Mouse (Mus musculus) v-Abl transformed pro-B cells (cell line): ENCODE measurements at regions not wholly inside any gene's neighbourhood (a gene's known extent, or its start where the extent isn't known, plus 50 kb on each side); places are given as distances from the start of the nearest gene placed in this dataset.

Experiments used
- in situ Hi-C, 2 experiments: fragments of 400-800 bp; cut with MboI; formaldehyde crosslinking; loops; one replicate each; pipeline ENCODE4 v1.15.1; 2025; ENCODE audit not compliant: unreplicated experiment in 2 of 2

DNA sequence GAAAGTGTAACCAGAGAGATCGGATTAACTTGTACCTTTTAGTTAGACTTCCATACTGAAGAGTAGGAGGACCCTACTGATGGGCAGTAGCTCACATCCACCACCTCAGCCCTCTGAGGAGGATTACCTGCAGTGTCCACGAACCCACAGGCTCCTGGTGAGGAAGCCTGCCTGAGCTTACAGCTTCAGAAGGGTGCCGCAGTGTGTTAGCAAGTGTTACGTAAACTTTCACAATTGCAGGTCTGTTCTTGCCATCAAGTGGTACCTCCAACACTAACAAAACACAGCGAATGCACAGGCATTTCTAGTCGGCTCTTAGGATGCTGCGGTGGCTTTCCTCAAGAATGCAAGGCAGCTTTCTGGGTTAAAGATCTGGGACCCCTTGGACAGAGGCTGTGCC is 192.4 kb upstream of the Mkln1 start:
- in situ Hi-C loops = no loop called here

DNA sequence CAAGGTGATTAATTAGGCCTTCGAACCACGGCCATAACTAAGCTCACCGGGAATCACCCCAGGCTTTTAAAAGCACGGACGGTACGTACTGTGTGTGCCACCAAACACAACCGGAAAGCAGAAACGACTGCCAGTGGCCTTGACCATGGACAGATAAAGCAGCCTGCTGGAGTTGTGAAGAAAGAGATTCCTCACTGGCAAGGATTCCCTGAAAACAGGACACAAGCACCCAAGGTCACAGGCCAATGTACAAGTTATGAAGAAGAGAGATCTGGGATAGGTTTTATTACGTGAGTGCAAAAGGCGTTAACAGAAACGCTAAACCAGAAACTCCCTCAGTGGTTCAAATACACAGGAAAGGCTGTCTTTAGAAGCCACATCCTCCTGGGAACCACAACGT is 191.3 kb upstream of the Mkln1 start:
- in situ Hi-C loops = no loop called here

DNA sequence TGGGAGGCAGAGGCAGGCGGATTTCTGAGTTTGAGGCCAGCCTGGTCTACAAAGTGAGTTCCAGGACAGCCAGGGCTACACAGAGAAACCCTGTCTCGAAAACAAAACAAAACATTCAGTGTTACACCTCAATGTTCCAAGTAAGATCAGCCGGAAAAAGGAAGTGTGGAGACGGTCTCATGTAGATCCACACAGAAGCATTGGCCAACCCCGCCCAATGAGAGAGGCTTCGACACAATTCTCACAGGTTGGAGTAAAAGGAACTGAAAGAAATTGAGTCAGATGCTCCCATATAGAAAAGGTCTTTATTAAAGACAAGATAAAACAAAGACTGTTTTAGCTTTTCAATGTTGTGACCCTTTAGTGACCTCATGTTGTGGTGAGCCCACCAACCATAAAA is 190.3 kb upstream of the Mkln1 start:
- in situ Hi-C loops = no loop called here

DNA sequence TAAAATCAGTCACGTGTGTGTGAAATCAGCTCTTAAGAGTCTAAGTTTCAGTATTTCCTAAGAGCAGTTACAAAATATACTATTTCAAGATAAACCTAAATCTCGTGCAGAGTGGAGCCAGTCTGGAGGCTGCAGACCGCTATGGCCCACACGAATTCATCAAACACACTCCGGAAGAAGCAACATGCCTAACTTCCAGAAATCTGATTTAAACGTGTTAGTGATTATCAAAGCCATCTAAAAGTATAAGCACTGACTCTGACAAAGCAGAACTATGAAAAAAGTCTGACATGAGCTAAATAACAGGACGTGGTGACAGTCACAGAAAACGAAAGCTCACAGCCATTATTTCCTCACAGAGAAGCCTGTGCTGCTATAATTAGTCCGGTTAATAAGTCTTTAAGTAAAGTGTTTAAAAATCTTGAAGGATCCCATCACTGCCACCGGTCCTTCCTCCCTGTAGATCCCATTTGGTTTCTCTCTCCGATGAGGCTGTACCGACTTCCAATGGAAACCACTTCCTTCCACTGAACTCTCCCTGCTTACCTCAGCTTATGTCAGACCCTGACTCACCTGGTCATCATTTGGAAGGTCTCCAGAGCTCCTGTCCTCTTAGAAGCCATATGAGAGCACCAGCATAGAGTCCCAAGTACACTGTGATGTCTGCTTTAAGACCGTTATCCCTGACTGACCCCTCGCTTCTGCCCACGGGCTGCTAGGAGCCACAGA is 189.0 kb upstream of the Mkln1 start:
- in situ Hi-C loops = loop anchor here in 1 of 2 experiments (10.0 kb wide), 1 partner anchor 165 kb away; no protein-coding TSS in a partner anchor

DNA sequence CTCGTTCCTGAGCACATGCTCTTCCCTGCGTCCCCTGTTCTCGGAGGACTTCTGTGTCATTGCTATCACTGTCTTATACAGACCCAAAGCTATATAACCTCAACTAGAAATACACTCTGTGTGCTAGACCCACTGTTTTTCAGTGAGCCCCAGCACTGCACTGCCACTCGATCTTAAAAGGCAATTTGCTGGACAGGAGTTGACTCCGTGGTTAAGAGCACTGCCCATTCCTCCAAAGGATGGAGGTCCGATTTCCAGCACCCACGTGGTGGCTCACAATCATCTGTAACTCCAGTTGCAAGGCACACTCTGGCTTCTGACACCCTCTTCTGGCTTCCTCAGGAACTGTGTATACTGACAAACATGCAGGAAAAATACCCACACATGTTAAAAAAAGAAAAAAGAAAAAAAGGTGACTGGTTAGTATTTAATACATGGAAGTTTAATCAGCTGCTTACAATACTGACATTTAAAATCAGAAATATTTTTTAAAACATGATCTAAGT is 188.3 kb upstream of the Mkln1 start:
- in situ Hi-C loops = loop anchor here in 1 of 2 experiments (10.0 kb wide), 1 partner anchor 165 kb away; no protein-coding TSS in a partner anchor

DNA sequence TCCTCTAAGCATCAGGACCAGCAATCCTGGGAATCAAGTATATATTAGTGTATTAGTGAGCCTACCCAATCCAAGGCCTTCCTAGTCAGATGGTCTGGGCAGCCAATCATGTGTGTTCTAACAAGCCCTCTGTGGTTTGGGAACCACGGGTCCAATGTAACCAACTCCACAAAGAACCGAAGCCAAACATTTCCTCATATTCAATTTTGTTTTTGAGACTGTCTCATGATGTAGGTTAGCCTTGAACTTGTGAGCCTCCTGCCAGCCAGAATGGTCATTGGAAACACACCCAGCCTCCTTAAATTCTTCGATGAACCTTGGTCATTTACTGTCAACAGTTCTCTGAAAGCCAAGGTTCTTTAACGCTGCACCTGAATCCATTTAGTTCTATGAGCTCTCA is 187.4 kb upstream of the Mkln1 start:
- in situ Hi-C loops = loop anchor here in 1 of 2 experiments (10.0 kb wide), 1 partner anchor 164 kb away; no protein-coding TSS in a partner anchor

DNA sequence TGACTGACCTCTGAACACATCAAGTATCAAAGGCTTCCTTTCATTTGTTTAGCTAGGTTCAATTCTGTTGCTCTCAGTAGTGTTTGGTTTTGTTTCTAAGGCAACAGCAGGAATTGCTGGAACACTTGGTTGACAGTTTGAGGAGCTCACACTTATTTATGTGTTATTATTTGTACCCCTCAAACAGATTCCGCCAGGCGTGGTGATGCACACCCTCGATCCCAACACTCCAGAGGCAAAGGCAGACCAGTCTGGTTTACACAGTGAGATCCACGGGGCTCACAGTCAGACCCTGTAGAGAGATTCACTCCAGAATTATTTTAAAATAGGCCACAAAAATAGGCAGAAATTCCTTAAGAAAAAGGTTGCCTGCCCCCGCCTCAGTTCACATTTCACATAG is 186.9 kb upstream of the Mkln1 start:
- in situ Hi-C loops = loop anchor here in 1 of 2 experiments (10.0 kb wide), 1 partner anchor 163 kb away; no protein-coding TSS in a partner anchor

DNA sequence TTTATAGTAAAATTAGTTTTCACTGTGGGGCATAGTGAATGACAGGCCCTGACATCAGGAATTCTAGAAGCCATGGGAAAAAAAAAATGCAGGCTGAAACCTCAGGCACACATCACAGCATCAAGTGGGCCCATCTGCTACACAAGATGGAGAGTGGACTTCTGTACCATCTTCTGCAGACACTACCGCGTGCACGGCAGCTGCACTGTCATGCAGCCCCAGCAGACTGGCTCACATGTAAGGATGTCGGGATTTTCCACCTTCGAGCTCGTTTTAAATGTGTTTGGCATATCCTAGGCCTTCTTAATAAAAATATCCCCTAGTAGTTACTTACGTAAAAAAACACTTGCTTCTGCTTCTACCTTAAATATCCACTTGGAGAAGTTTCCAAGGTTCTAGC is 186.5 kb upstream of the Mkln1 start:
- in situ Hi-C loops = loop anchor here in 1 of 2 experiments (10.0 kb wide), 1 partner anchor 163 kb away; no protein-coding TSS in a partner anchor

DNA sequence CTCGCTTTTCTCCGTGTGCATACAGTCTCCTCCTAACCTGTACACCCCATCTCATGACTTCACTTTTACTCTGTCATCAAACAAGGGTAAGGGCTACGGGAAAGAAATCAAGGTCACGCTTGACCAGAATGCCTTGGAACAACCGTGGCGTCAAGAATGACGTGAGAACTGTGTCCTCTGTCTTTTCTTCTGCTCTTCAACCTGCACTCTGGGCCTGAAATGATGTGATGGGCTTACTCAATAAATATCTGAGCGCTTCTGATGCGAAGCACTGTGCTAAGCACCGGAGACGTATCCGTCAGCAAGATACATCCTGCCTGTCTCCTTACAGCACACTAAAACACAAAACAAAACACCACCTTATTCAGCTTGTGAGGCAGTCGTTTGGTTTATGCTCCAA is 185.8 kb upstream of the Mkln1 start:
- in situ Hi-C loops = loop anchor here in 1 of 2 experiments (10.0 kb wide), 1 partner anchor 162 kb away; no protein-coding TSS in a partner anchor

DNA sequence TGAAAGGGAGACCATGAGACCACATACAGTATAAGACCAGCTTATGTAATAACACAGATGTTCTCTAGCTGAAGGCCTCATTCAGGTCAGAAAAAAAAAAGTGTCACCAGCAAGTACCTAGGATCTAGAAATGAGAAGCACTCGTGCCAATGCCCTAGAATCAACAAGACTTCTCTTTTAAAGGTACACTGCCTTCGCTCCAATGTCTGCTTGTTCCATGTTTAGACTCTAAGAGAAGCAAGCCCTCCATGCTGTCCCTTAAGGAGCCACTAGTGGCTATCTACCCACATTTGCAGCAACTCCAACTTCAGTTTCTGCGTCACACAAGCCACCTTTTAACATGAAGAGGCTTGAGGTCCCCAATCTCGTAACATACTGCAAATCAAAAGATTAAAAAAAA is 185.4 kb upstream of the Mkln1 start:
- in situ Hi-C loops = loop anchor here in 1 of 2 experiments (10.0 kb wide), 1 partner anchor 162 kb away; no protein-coding TSS in a partner anchor

DNA sequence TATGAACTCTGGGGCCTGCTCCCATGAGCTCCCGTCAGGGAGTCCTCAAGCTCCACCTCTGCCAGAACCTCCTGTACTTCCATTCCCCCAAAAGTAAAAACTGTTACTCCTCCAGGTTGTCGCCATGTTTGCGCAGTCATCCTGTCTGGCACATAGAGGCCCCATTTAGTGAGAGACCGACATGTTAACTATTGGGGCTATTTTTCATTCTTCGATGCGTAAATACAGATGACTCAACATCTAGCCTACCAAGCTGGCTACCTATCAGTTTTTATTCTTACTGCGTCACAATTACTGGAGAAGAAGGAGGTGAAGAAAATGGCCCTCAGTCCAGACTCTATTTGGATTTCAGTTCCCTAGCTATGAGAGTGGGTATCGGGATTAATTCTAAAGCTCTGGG is 182.9 kb upstream of the Mkln1 start:
- in situ Hi-C loops = loop anchor here in 1 of 2 experiments (10.0 kb wide), 1 partner anchor 159 kb away; no protein-coding TSS in a partner anchor

DNA sequence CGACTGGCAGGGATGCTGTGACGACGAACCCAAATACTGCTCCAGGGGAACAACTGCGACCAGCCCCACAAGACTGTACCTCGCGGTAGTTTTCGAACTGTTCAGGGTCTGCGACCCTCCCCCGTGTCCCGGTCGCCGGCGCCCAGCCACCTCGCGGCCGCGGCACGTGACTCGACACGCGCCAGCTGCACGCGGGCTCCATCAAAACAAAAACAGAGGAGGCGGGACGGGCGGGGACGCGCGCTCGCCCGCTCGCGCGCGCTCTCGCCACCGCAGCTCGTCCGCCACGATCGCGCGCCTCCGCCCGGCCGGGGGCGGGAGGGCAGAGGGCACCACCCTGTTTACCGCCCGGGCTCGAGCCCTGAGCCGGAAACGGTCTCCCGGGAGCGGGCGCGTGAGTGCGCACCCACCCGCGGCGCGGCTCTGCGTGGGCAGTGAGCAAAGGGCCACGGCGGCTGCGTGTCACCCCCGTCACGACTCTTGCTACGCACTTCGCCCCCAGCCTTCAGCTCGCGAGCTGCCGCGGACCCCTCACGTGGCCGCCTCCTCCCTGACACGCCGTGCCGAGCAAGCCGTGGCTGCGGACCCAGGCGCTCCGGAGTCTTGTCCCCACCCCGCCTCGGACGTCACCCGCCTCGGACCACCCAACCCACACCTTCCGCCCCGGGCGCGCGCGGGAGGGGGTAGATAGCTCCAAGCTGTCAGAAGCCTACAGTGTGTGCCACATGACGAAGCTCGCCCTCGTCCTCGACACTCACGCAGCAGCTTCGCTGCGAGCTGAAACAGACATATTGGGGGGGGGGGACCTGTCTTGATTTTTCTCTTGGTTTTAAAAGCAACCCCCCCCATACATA is 182.1 kb upstream of the Mkln1 start:
- in situ Hi-C loops = loop anchor here in 1 of 2 experiments (10.0 kb wide), 1 partner anchor 158 kb away; no protein-coding TSS in a partner anchor

DNA sequence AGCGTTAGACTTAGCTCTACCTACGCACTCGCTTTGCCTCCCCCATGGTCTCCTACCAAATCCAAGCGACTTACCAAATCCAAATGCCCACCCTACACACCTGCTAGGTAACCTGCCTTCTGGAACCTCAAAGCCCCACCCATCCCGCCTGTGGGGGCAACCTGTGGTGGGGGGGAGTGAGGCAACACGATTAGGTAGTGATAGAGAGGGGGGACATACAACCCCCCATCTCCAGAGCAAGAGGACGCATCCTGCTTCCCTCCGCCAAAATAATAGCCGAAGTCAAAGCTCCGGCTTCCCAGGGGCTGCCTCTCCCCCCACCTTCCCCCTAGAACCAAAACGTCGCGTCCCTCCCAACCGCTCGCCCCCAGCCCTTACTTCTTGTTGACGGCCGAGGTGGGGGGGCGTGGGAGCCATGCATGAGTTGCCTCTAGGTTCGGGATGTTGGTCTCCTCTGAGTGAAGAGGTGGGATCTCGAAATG is 181.4 kb upstream of the Mkln1 start:
- in situ Hi-C loops = loop anchor here in 1 of 2 experiments (10.0 kb wide), 1 partner anchor 158 kb away; no protein-coding TSS in a partner anchor

DNA sequence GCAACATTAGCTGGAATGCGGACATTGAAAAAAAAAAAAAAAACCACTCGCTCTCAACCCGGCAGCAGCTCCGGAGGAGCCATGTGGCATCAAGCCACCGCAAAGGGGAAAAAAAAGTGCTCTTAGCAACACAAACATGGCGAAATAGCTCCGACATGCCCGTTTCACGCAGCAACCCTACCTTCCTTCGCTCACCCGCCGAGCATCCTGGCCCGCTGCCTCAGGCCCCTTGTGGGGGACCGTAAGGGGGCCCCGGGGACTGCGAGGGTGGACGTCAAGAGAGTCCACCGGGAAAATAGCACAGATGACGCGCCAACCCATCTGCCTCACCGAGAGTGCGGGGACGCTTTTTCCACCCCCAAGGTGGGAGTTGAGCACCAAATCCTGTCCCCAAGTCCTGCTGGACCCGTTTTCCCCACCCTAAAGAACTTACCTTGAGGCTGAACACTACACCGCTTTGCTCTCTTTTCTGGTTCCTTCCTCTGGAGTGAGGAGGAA is 180.8 kb upstream of the Mkln1 start:
- in situ Hi-C loops = loop anchor here in 1 of 2 experiments (10.0 kb wide), 1 partner anchor 157 kb away; no protein-coding TSS in a partner anchor

DNA sequence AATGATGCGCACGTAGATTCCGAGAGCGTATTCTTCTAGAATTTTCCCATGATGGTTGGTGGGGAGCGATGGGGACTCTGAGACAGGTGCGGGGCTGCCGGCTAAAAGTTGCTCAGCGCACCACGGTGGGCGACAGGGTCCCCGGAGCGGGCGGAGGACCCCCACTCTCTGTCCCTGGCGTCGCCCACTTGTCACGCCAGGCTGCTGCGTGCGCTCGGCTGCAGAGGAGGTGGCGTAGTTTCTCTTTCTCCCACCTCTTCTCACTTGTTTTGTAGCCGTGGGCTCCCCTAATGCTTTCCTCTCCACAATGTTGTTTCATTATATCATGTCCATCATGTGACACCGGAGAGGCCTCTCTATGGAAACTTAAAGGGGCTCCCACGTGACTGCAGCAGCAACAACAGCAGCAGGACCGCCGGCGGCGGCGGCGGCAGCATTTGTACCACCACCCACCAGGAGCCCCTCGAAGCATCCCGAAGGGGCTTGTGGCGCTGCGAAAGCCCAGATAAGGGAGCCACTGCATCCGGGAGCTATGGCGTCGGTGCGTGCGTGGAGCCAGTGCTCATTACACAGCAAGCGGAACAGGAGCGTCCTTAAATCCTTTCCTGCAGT is 180.3 kb upstream of the Mkln1 start:
- in situ Hi-C loops = loop anchor here in 1 of 2 experiments (10.0 kb wide), 1 partner anchor 157 kb away; no protein-coding TSS in a partner anchor

DNA sequence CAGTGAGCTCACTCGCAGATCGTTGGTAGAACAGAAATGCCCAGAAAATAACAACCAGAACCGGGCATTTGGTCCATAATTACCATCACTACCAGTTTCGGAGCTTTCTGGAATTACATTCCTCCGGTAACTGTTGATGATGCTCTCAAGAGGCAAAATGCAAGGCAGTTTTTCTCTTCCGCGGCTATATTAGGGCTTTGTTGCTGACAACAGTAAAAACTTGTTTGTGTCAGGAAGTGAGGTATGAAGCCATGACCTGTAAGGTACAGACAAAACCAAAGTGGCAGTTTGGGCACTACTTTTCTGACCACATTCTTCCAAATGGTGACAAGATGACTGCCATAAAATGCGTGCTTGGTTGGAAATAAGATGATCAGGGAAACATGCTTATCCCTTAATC is 179.7 kb upstream of the Mkln1 start:
- in situ Hi-C loops = loop anchor here in 1 of 2 experiments (10.0 kb wide), 1 partner anchor 156 kb away; no protein-coding TSS in a partner anchor

DNA sequence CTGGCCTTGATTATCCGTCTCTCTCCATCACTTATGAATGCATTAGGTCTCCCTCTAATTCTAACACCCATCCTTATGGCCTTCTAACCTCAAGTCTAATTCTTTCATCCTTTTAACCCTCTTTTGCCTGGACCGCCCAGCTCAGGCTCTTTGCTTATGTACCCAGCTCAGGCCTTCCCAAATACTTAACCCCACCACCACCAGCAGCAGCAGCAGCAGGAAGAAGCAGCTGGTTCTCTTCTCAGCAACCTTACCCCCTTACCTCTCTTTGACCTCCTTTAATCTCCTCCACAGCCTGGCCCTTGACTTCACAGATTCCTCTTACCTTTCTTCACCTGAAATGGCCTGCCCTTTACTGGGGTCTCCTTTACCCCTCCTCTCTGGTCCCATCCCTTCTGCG is 178.8 kb upstream of the Mkln1 start:
- in situ Hi-C loops = loop anchor here (5.0 to 10.0 kb wide), 2 partner anchors 63 to 155 kb away; no protein-coding TSS in a partner anchor

DNA sequence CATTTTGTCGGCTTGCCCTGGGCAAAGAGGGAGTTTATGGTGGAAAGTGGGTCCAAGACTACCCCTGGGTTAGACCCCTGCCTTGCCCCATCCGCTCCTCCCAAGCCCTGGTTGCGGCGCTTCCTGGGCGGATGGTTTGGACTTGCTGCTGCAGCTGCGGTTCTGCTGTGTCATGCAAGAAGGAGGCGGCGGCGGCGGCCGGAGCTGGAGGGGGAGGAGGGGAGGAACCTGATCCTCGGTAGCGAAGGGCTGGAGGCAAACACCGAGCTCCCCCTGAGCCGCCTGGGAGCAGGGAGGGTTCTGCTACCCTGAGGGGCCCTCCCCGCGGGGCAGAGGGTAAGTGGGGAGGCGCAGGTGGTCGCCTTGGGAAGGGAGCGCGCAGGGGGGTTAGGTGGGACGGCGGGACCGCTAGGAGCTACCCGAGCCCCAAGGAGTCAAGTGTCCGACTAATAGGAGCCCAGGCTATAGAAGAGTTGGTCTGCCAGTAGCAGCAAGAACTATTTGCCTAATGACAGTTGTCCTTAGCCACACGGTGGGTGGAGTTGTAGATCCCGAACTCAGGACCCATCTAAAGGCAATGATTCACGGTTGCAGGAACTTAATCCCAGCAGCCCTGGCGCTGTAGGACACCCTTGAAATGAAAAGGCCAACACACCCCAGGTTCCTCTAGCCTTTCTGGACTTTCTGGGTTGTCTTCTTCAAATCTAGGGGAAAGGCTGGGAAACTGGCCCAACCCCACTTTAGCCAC is 178.2 kb upstream of the Mkln1 start:
- in situ Hi-C loops = loop anchor here in 1 of 2 experiments (5.0 kb wide), 1 partner anchor 62 kb away; no protein-coding TSS in a partner anchor

DNA sequence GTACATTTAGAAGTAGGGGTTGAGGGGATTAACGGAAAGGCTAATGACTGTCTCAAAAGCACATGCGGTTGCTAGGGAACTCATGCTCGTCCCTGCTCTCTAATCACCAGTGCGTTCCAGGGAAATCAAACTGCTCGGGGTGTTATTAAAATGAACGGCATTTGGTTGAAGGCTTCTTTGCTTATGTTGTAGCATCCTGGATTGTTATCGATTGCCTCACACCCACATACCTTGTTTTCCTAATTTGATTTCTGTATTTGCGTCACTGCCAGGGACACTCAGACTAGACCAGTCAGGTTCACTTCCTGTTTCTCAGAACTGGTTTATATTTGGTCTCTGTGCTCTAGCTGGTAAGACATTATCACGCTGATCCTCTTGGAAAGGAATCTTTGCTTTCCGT is 177.0 kb upstream of the Mkln1 start:
- in situ Hi-C loops = loop anchor here in 1 of 2 experiments (5.0 kb wide), 1 partner anchor 61 kb away; no protein-coding TSS in a partner anchor
